Mouse (Mus musculus) midbrain, embryonic 13.5 days (tissue): ENCODE data around the gene Akap5. TPM values are rescaled to one million over a fixed set of nuclear protein-coding genes. Genes with fewer than 3 reads are reported as not detected.

Source experiments
- ATAC-seq: fragments of 200-750 bp; cut with Nextera tagmentation; 2 replicates; pipeline ENCODE4 v1.8.0; 2017; ENCODE audit warnings: mild to moderate bottlenecking, moderate TSS enrichment, moderate library complexity
- H3K27ac ChIP-seq: fragments of 300-500 bp; sonication (generic); 2 replicates; pipeline ENCODE4 v1.5.1; 2015; ENCODE audit warnings: inconsistent platforms, mild to moderate bottlenecking, moderate library complexity
- H3K27me3 ChIP-seq: fragments of 300-500 bp; sonication (generic); 2 replicates; pipeline ENCODE4 v1.6.1; 2015; ENCODE audit warnings: mild to moderate bottlenecking, inconsistent platforms
- H3K36me3 ChIP-seq: fragments of 300-500 bp; sonication (generic); 2 replicates; pipeline ENCODE4 v1.6.1; 2015; ENCODE audit warnings: mild to moderate bottlenecking, inconsistent platforms
- H3K4me1 ChIP-seq: fragments of 300-500 bp; sonication (generic); replicated peaks from 2 replicates; pipeline ENCODE4 v1.6.1; 2015; ENCODE audit warnings: inconsistent platforms
- H3K4me2 ChIP-seq: fragments of 300-500 bp; sonication (generic); replicated peaks from 2 replicates; pipeline ENCODE4 v1.6.1; 2015; ENCODE audit warnings: moderate library complexity, mild to moderate bottlenecking, inconsistent platforms
- H3K4me3 ChIP-seq: fragments of 300-500 bp; sonication (generic); replicated peaks from 2 replicates; pipeline ENCODE4 v1.5.1; 2015; ENCODE audit warnings: mild to moderate bottlenecking, inconsistent platforms
- H3K9ac ChIP-seq: fragments of 300-500 bp; sonication (generic); replicated peaks from 2 replicates; pipeline ENCODE4 v1.6.1; 2015; ENCODE audit warnings: mild to moderate bottlenecking, inconsistent platforms
- H3K9me3 ChIP-seq: fragments of 300-500 bp; sonication (generic); 2 replicates; pipeline ENCODE4 v1.6.1; 2016; ENCODE audit warnings: mild to moderate bottlenecking, inconsistent platforms
- WGBS: fragments of 180-500 bp; shearing (Covaris S2); methylation state at CpG from one replicate; pipeline ENCODE4 v1.1.7; 2015; 5-methylcytosine and 5-hydroxymethylcytosine counted together
- polyA plus RNA-seq: library from polyadenylated mRNA; unstranded; fragments of >200 nt; fragmentation: Nextera tagmentation; extraction: Ambion mirVana; gene quantifications from 2 replicates; pipeline ENCODE4 v1.2.1, GENCODE M21; 2015

Akap5 gene
- polyA plus RNA-seq, 1 experiment from 2014 or later, result 6.5 TPM

DNA sequence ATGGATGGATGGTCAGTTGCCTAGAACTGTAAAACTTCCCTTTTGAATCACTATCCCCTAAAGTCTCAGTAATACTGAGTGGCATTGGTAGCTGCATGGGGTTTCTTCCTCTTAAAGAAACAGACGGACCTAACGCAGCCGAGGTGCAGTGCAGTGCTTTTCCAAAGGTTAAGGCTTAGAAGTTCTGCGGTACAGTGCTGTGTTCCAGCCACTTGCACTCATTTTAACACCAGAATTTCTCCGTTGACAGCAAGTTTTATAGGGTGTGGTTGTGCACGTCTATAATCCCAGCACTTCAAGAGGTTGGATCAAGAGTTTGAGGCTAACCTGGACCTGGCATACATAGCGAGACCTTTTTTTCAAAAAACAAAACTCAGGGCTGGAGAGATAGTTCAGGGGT is 47.4 kb downstream of the Akap5 start:
- H3K4me3 ChIP-seq, result peak overlapping the region; percentile 90
- H3K36me3 ChIP-seq, result no peaks in the 10 kb centered on the region
- peak overlapping the region; percentile 89 for H3K4me2 ChIP-seq
- 52% methylated on average over 7 of the region's 7 CpGs for WGBS
- H3K9me3 ChIP-seq, result no peaks in the 10 kb centered on the region
- ATAC-seq, result no peak
- no peak overlapping the region for H3K9ac ChIP-seq
- no peak overlapping the region for H3K27ac ChIP-seq
- no peaks in the 10 kb centered on the region for H3K27me3 ChIP-seq
- peaks cover 36% of the 10 kb centered on the region for H3K4me1 ChIP-seq

DNA sequence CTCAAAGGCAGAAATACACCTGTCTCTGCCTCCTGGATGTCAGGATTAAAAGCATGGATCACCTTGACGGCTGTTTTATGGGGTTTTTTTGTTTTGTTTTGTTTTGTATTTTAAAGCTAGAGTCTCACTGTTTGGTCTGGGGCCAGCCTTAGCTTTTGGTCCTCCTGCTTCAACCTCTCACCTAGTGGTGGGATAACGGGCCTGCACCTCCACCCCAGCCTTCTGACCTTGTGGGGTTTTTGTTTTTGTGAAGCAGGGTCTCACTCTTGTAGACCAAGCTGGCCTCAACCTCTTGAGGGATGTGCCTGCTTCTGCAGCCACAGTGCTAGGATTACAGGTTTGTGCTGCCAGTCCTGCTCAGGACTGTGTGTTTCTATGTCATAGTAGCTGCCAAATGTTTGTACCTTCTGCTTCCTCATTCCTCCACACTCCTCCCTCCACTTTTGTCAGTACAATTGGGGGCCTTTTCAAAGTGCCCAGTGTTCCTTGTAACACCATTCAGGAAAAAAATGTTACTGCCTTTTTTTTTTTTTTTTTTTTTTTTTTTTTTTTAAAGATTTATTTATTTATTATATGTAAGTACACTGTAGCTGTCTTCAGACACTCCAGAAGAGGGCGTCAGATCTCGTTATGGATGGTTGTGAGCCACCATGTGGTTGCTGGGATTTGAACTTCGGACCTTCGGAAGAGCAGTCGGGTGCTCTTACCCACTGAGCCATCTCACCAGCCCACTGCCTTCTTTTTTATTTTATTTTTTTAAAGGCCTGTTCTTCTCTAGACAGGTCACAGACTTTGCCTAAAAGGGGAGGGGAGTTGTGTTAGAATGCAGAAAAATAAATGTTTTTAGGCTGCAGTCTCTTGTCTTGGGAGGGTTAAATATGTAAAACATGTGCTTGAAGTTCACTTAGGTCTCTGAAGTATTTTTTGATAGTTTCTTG is 48.5 kb downstream of the Akap5 start:
- no peak overlapping the region for H3K27ac ChIP-seq
- H3K36me3 ChIP-seq, result no peaks in the 10 kb centered on the region
- H3K4me2 ChIP-seq, result no peak overlapping the region
- peaks cover 24% of the 10 kb centered on the region for H3K4me1 ChIP-seq
- ATAC-seq, result no peak
- 84% methylated on average over 6 of the region's 7 CpGs for WGBS
- no peaks in the 10 kb centered on the region for H3K9me3 ChIP-seq
- H3K4me3 ChIP-seq, result no peak overlapping the region
- no peaks in the 10 kb centered on the region for H3K27me3 ChIP-seq
- no peak overlapping the region for H3K9ac ChIP-seq

DNA sequence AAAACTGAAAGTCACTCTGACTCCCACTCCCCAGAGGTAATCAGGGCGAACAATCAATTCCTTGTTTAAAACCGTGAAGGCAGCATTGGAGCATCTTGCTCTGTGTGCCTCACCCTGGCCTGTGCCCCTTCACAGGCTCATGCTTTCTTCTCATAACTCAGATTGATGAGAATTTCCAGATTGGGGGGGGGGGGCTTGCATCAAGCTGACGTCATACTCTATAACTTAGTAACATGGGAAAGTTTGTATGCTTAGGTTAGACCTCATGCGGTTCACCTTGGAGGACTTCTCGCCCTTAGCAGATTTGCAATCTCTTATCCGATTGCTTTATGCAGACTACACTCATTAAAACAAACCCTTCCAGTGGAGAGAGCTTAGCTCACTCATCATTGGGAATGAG is 49.3 kb downstream of the Akap5 start:
- 74% methylated on average over 6 of the region's 6 CpGs for WGBS
- ATAC-seq, result no peak
- H3K27ac ChIP-seq, result no peak overlapping the region
- H3K4me3 ChIP-seq, result no peak overlapping the region
- H3K4me1 ChIP-seq, result peaks cover 18% of the 10 kb centered on the region
- H3K4me2 ChIP-seq, result no peak overlapping the region
- no peak overlapping the region; the same call in 1 of the 2 replicates for H3K9ac ChIP-seq
- H3K36me3 ChIP-seq, result no peaks in the 10 kb centered on the region
- H3K9me3 ChIP-seq, result no peaks in the 10 kb centered on the region
- no peaks in the 10 kb centered on the region for H3K27me3 ChIP-seq

DNA sequence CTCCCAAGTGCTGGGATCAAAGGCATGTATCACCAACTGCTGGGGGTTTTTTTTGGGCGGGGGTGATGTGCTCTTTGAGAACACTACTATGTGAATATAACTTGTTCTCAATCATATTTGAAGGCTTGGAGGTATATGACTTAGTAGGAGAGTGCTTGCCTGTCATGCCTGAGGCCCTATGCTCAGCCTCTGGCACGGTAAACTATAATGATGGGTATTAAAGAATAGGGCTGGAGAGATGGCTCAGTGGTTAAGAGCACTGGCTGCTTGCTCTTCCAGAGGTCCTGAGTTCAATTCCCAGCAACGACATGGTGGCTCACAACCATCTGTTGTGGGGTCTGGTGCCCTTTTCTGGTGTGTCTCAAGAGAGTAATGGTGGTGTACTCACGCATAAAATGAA is 50.2 kb downstream of the Akap5 start:
- no peaks in the 10 kb centered on the region for H3K36me3 ChIP-seq
- 84% methylated on average over 4 of the region's 4 CpGs for WGBS
- H3K4me2 ChIP-seq, result no peak overlapping the region
- no peaks in the 10 kb centered on the region for H3K9me3 ChIP-seq
- no peak overlapping the region for H3K4me3 ChIP-seq
- ATAC-seq, result no peak
- H3K27me3 ChIP-seq, result no peaks in the 10 kb centered on the region
- H3K4me1 ChIP-seq, result peaks cover 18% of the 10 kb centered on the region
- H3K27ac ChIP-seq, result no peak overlapping the region
- no peak overlapping the region for H3K9ac ChIP-seq

DNA sequence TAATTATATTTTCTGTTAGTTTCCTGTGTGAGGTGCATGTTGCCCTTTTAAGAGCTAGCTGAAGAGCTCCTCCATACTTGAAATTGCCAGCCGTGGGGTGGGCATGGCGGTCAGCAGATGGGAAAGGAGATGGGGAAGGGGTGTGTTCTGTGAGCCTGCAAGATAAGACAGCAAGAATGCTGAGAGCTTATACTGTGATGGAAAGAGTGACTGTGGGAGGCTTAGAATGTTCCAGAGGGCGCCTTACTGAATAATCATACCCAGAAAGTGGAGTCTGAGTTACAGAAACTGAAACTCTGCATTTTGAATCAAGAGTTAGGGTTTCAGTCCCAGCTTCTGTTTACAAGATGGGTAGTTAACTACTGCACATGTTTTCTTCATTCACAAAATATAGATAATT is 50.8 kb downstream of the Akap5 start:
- no peak for ATAC-seq
- Histone ChIP-seq H3K36me3 (no peaks in the 10 kb centered on the region), H3K9me3 (no peaks in the 10 kb centered on the region), H3K4me3 (no peak overlapping the region), H3K9ac (no peak overlapping the region), H3K27me3 (no peaks in the 10 kb centered on the region), H3K4me1 (peaks cover 18% of the 10 kb centered on the region), H3K4me2 (no peak overlapping the region), H3K27ac (no peak overlapping the region)
- 90% methylated on average over 3 of the region's 3 CpGs for WGBS

DNA sequence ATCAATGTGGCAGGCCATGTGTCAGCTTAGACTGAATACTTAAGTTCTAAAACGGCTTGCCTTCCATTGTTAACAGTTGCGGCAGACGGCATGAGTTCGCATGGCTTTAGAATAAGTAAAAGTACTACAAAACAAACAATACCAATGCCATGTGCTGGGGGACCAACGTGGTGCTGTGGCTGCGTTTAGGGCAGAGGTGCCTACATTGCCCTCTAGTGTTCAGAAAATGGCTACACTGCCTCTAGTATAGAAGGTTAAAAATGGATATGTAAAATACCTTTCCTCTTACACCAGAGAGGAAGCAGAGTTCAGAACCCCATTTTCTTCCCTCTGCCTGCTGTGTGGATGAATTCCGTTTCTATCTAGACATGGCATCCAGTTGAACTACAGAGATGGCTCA is 52.0 kb downstream of the Akap5 start:
- Histone ChIP-seq H3K9me3 (no peaks in the 10 kb centered on the region), H3K4me2 (no peak overlapping the region), H3K9ac (no peak overlapping the region), H3K4me1 (peaks cover 14% of the 10 kb centered on the region), H3K4me3 (no peak overlapping the region), H3K27ac (no peak overlapping the region), H3K27me3 (no peaks in the 10 kb centered on the region), H3K36me3 (no peaks in the 10 kb centered on the region)
- 31% methylated on average over 7 of the region's 7 CpGs for WGBS
- 0 out of 2 replicates have a peak, but pooled peaks have one; percentile 48 for ATAC-seq

DNA sequence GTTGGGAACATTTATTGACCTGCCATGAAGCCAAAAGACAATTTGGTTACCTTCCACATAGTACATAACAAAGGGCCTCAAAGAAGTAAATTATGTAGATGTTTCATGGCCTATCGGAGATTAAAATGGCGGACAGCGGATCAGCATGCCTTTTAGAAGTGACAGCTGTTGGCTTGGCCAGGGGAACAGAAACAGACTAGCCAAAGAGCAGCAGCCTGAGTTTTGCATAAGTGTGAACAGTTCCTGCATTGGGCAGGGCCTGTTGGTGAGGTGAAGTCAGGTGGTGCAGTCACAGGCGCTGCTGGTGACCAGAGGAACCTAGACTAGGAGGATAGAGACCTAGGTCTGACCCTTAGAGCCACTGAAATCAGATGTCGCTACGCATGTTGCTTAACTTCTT is 52.4 kb downstream of the Akap5 start:
- Histone ChIP-seq H3K9me3 (no peaks in the 10 kb centered on the region), H3K27me3 (no peaks in the 10 kb centered on the region), H3K36me3 (no peaks in the 10 kb centered on the region), H3K27ac (no peak overlapping the region), H3K4me1 (peaks cover 10% of the 10 kb centered on the region), H3K9ac (no peak overlapping the region), H3K4me3 (no peak overlapping the region), H3K4me2 (no peak overlapping the region)
- 93% methylated on average over 6 of the region's 6 CpGs for WGBS
- no peak for ATAC-seq

DNA sequence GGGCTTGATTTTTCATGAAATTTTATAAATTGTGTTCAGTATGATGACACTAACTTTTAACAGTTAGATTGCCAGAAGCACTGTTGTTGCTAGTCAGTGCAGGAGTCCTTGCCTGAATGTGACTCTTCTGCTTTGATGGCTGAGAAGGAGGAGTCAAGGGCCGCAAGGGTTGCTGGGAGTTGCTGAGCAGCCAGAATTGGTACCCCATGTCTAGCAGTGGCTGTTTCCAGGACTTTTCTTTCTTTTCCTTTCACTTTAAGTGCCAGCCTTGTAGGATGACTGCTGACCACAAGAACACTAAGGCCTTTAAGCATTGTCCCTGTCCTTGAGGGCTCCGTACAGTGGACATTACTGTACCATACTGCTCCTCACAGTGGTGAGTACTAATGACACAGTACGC is 53.0 kb downstream of the Akap5 start:
- Histone ChIP-seq H3K27me3 (no peaks in the 10 kb centered on the region), H3K4me2 (no peak overlapping the region), H3K27ac (no peak overlapping the region), H3K36me3 (no peaks in the 10 kb centered on the region), H3K9me3 (no peaks in the 10 kb centered on the region), H3K4me1 (peaks cover 3% of the 10 kb centered on the region; the same call in 1 of the 2 replicates), H3K4me3 (no peak overlapping the region), H3K9ac (no peak overlapping the region)
- 91% methylated on average over 3 of the region's 3 CpGs for WGBS
- no peak for ATAC-seq

DNA sequence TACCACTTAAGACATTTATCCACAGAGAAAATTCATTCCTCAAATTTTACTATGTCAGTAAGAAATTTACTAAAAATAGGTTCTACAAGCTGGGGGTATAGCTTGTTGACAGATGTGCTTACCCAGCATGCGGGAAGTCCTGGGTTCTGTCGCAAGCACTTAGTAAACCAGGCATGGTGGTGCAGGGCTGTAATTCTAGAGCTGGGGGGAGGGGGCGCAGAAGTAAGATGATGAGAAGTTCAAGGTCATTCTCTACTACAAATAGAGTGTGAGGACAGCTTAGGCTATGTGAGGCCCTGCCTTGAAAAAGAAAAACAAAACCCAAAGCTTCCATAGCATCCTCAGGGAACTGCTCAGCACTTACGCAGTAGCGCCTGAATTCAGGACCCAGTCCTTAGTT is 53.9 kb downstream of the Akap5 start:
- 95% methylated on average over 5 of the region's 5 CpGs for WGBS
- no peaks in the 10 kb centered on the region for H3K9me3 ChIP-seq
- no peaks in the 10 kb centered on the region for H3K36me3 ChIP-seq
- no peak overlapping the region for H3K27ac ChIP-seq
- no peak overlapping the region for H3K9ac ChIP-seq
- no peaks in the 10 kb centered on the region; the same call in 1 of the 2 replicates for H3K4me1 ChIP-seq
- no peak overlapping the region for H3K4me2 ChIP-seq
- ATAC-seq, result no peak
- no peaks in the 10 kb centered on the region for H3K27me3 ChIP-seq
- H3K4me3 ChIP-seq, result no peak overlapping the region

DNA sequence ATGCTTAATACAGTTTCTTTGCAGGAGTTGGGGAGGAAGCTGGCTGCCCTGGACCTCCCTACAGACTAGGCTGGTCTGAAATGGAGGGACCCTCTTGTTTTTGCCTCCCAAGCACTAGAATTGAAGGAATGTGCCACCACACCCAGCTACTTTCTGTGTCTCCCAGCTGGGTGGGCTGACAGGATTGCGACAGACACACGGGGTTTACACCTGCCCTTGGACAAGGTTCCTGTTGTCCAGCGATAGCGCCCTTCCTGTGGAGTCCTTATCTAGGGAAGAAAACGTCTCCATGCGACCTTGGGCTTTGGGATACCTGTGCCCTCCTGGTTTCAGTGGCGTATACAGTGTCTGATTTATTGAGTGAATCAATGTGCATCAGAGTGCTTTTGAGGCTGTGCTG is 55.5 kb downstream of the Akap5 start:
- no peaks in the 10 kb centered on the region for H3K9me3 ChIP-seq
- H3K27me3 ChIP-seq, result no peaks in the 10 kb centered on the region
- no peak overlapping the region for H3K4me3 ChIP-seq
- H3K9ac ChIP-seq, result no peak overlapping the region
- H3K4me1 ChIP-seq, result no peaks in the 10 kb centered on the region
- H3K36me3 ChIP-seq, result peaks cover 2% of the 10 kb centered on the region
- H3K27ac ChIP-seq, result no peak overlapping the region
- 91% methylated on average over 7 of the region's 7 CpGs for WGBS
- no peak for ATAC-seq
- no peak overlapping the region for H3K4me2 ChIP-seq
